Mouse (Mus musculus) gastrocnemius, postnatal 25 days (tissue): ENCODE measurements around the gene Pald1. TPM values are rescaled to one million over a fixed set of nuclear protein-coding genes. Genes with fewer than 3 reads are reported as not detected.

ENCODE experiments used
- DNase-seq: peaks from one replicate; pipeline ENCODE4 v3.0.0; 2022
- total RNA-seq, 2 experiments: library from RNA; stranded (reverse); gene quantifications; 1 replicate in 1 of 2; 2 replicates in 1 of 2; pipeline ENCODE4 v1.2.3; 2021

The Pald1 gene
- total RNA-seq, 2 experiments from 2014 or later: 3.8 to 9.8 TPM

GRCm38 (mm10) chr10:61331046-61331445, 52.3 kb downstream of the Pald1 start:
- peak; percentile 57 for DNase-seq

- DNase-seq: peak; percentile 62
These were observed 54.4 kb downstream of the Pald1 start for GRCm38 (mm10) chr10:61328927-61329326.

GRCm38 (mm10) chr10:61327545-61327944, 55.8 kb downstream of the Pald1 start:
- no peak for DNase-seq

- no peak for DNase-seq
These were observed 57.5 kb downstream of the Pald1 start for GRCm38 (mm10) chr10:61325782-61326328.

- peak; percentile 56 for DNase-seq
These were observed 58.6 kb downstream of the Pald1 start for GRCm38 (mm10) chr10:61324717-61325116.

GRCm38 (mm10) chr10:61318527-61318926, 64.8 kb downstream of the Pald1 start:
- DNase-seq: no peak

GRCm38 (mm10) chr10:61315324-61315880, 67.9 kb downstream of the Pald1 start:
- DNase-seq: no peak

- no peak for DNase-seq
These were observed 69.6 kb downstream of the Pald1 start for GRCm38 (mm10) chr10:61313750-61314149.

GRCm38 (mm10) chr10:61312754-61313153, 70.6 kb downstream of the Pald1 start:
- DNase-seq: no peak

- DNase-seq: no peak
These were observed 71.2 kb downstream of the Pald1 start for GRCm38 (mm10) chr10:61312159-61312558.

- no peak for DNase-seq
These were observed 74.5 kb downstream of the Pald1 start for GRCm38 (mm10) chr10:61308706-61309320.

GRCm38 (mm10) chr10:61305928-61306590, 77.3 kb downstream of the Pald1 start:
- DNase-seq: no peak

- DNase-seq: no peak
These were observed 79.3 kb downstream of the Pald1 start for GRCm38 (mm10) chr10:61304046-61304445.

GRCm38 (mm10) chr10:61300996-61301395, 82.3 kb downstream of the Pald1 start:
- no peak for DNase-seq

GRCm38 (mm10) chr10:61297477-61297876, 85.9 kb downstream of the Pald1 start, which contains the start of gene Prf1:
Gene Prf1 (plus strand): TSS chr10:61297833.
- DNase-seq: no peak

GRCm38 (mm10) chr10:61296713-61297445, 86.5 kb downstream of the Pald1 start:
- DNase-seq: no peak

- no peak for DNase-seq
These were observed 89.1 kb downstream of the Pald1 start for GRCm38 (mm10) chr10:61294242-61294641.

- DNase-seq: no peak
These were observed 92.9 kb downstream of the Pald1 start for GRCm38 (mm10) chr10:61290479-61290878.

GRCm38 (mm10) chr10:61290016-61290415, 93.3 kb downstream of the Pald1 start:
- DNase-seq: no peak

- no peak for DNase-seq
These were observed 97.1 kb downstream of the Pald1 start for GRCm38 (mm10) chr10:61286246-61286645.

- peak; percentile 86 for DNase-seq
These were observed 98.1 kb downstream of the Pald1 start for GRCm38 (mm10) chr10:61285271-61285670.

- DNase-seq: no peak
These were observed 99.0 kb downstream of the Pald1 start for GRCm38 (mm10) chr10:61284309-61284708.

- DNase-seq: no peak
These were observed 102.2 kb downstream of the Pald1 start for GRCm38 (mm10) chr10:61281115-61281514.
